Mouse (Mus musculus): Measurements from ENCODE around the gene Srgn. TPM values are rescaled to one million over a fixed set of nuclear protein-coding genes. Genes with fewer than 3 reads are reported as not detected.

The Srgn gene
- polyA plus RNA-seq, 1 experiment = 20.5 TPM

- Histone ChIP-seq H3K36me3 (ENCODE audit: control insufficient read depth, insufficient read depth, low read length) (no peaks in the 10 kb centered on the region), H3K27ac (ENCODE audit: control insufficient read depth, insufficient read depth, low read depth, low read length) (no peak overlapping the region), H3K4me3 (ENCODE audit: control insufficient read depth, low read depth, low read length) (no peak overlapping the region), H3K4me1 (ENCODE audit: control insufficient read depth, insufficient read depth, low read length) (peaks cover 3% of the 10 kb centered on the region), H3K27me3 (ENCODE audit: control insufficient read depth, insufficient read depth, low read length) (no peaks in the 10 kb centered on the region)
- TF ChIP-seq CTCF (IDR thresholded peaks at IDR 0.05; ENCODE audit: control insufficient read depth, insufficient read depth, insufficient replicate concordance, low read depth, low read length) (no peak), POLR2A (IDR thresholded peaks at IDR 0.05; ENCODE audit: control insufficient read depth, low read depth, low read length) (no peak)
Measured at GRCm38 (mm10) chr10:62553611-62554091, 26.4 kb upstream of the Srgn start.

- no peak overlapping the region for H3K4me3 ChIP-seq (ENCODE audit: control insufficient read depth, low read depth, low read length)
- H3K27ac ChIP-seq (ENCODE audit: control insufficient read depth, insufficient read depth, low read depth, low read length) = no peak overlapping the region
- no peaks in the 10 kb centered on the region for H3K36me3 ChIP-seq (ENCODE audit: control insufficient read depth, insufficient read depth, low read length)
- TF ChIP-seq POLR2A (IDR thresholded peaks at IDR 0.05; ENCODE audit: control insufficient read depth, low read depth, low read length) = no peak
- TF ChIP-seq CTCF (IDR thresholded peaks at IDR 0.05; ENCODE audit: control insufficient read depth, insufficient read depth, insufficient replicate concordance, low read depth, low read length) = no peak
- no peaks in the 10 kb centered on the region for H3K27me3 ChIP-seq (ENCODE audit: control insufficient read depth, insufficient read depth, low read length)
- H3K4me1 ChIP-seq (ENCODE audit: control insufficient read depth, insufficient read depth, low read length) = peaks cover 3% of the 10 kb centered on the region
Measured at GRCm38 (mm10) chr10:62550787-62551300, 23.6 kb upstream of the Srgn start.

GRCm38 (mm10) chr10:62549523-62550166 lies 22.4 kb upstream of the Srgn start:
- H3K36me3 ChIP-seq (ENCODE audit: control insufficient read depth, insufficient read depth, low read length) = no peaks in the 10 kb centered on the region
- TF ChIP-seq POLR2A (IDR thresholded peaks at IDR 0.05; ENCODE audit: control insufficient read depth, low read depth, low read length) (no peak), CTCF (IDR thresholded peaks at IDR 0.05; ENCODE audit: control insufficient read depth, insufficient read depth, insufficient replicate concordance, low read depth, low read length) (peak; percentile 89; the same call in 1 of the 2 replicates)
- H3K27ac ChIP-seq (ENCODE audit: control insufficient read depth, insufficient read depth, low read depth, low read length) = peak overlapping the region; percentile 12; the same call in 1 of the 2 replicates
- peaks cover 3% of the 10 kb centered on the region for H3K4me1 ChIP-seq (ENCODE audit: control insufficient read depth, insufficient read depth, low read length)
- H3K27me3 ChIP-seq (ENCODE audit: control insufficient read depth, insufficient read depth, low read length) = no peaks in the 10 kb centered on the region
- H3K4me3 ChIP-seq (ENCODE audit: control insufficient read depth, low read depth, low read length) = no peak overlapping the region; the same call in 1 of the 2 replicates

- Histone ChIP-seq H3K4me1 (ENCODE audit: control insufficient read depth, insufficient read depth, low read length) (peaks cover 8% of the 10 kb centered on the region), H3K27ac (ENCODE audit: control insufficient read depth, insufficient read depth, low read depth, low read length) (no peak overlapping the region), H3K27me3 (ENCODE audit: control insufficient read depth, insufficient read depth, low read length) (no peaks in the 10 kb centered on the region), H3K36me3 (ENCODE audit: control insufficient read depth, insufficient read depth, low read length) (no peaks in the 10 kb centered on the region), H3K4me3 (ENCODE audit: control insufficient read depth, low read depth, low read length) (no peak overlapping the region)
- no peak for TF ChIP-seq POLR2A (IDR thresholded peaks at IDR 0.05; ENCODE audit: control insufficient read depth, low read depth, low read length)
- TF ChIP-seq CTCF (IDR thresholded peaks at IDR 0.05; ENCODE audit: control insufficient read depth, insufficient read depth, insufficient replicate concordance, low read depth, low read length) = no peak
Measured at GRCm38 (mm10) chr10:62546441-62546840, 19.2 kb upstream of the Srgn start.

GRCm38 (mm10) chr10:62545759-62546158 lies 18.5 kb upstream of the Srgn start:
- H3K4me3 ChIP-seq (ENCODE audit: control insufficient read depth, low read depth, low read length) = no peak overlapping the region
- H3K27ac ChIP-seq (ENCODE audit: control insufficient read depth, insufficient read depth, low read depth, low read length) = no peak overlapping the region
- no peaks in the 10 kb centered on the region for H3K36me3 ChIP-seq (ENCODE audit: control insufficient read depth, insufficient read depth, low read length)
- no peaks in the 10 kb centered on the region for H3K27me3 ChIP-seq (ENCODE audit: control insufficient read depth, insufficient read depth, low read length)
- TF ChIP-seq POLR2A (IDR thresholded peaks at IDR 0.05; ENCODE audit: control insufficient read depth, low read depth, low read length) (no peak), CTCF (IDR thresholded peaks at IDR 0.05; ENCODE audit: control insufficient read depth, insufficient read depth, insufficient replicate concordance, low read depth, low read length) (no peak)
- peaks cover 8% of the 10 kb centered on the region for H3K4me1 ChIP-seq (ENCODE audit: control insufficient read depth, insufficient read depth, low read length)

GRCm38 (mm10) chr10:62544316-62544715 lies 17.1 kb upstream of the Srgn start:
- TF ChIP-seq CTCF (IDR thresholded peaks at IDR 0.05; ENCODE audit: control insufficient read depth, insufficient read depth, insufficient replicate concordance, low read depth, low read length) = no peak
- no peak for TF ChIP-seq POLR2A (IDR thresholded peaks at IDR 0.05; ENCODE audit: control insufficient read depth, low read depth, low read length)
- Histone ChIP-seq H3K4me1 (ENCODE audit: control insufficient read depth, insufficient read depth, low read length) (peaks cover 12% of the 10 kb centered on the region), H3K4me3 (ENCODE audit: control insufficient read depth, low read depth, low read length) (no peak overlapping the region), H3K27ac (ENCODE audit: control insufficient read depth, insufficient read depth, low read depth, low read length) (no peak overlapping the region), H3K36me3 (ENCODE audit: control insufficient read depth, insufficient read depth, low read length) (no peaks in the 10 kb centered on the region), H3K27me3 (ENCODE audit: control insufficient read depth, insufficient read depth, low read length) (no peaks in the 10 kb centered on the region)

GRCm38 (mm10) chr10:62543399-62543808 lies 16.2 kb upstream of the Srgn start:
- TF ChIP-seq POLR2A (IDR thresholded peaks at IDR 0.05; ENCODE audit: control insufficient read depth, low read depth, low read length) = no peak
- no peak for TF ChIP-seq CTCF (IDR thresholded peaks at IDR 0.05; ENCODE audit: control insufficient read depth, insufficient read depth, insufficient replicate concordance, low read depth, low read length)
- H3K27me3 ChIP-seq (ENCODE audit: control insufficient read depth, insufficient read depth, low read length) = no peaks in the 10 kb centered on the region
- no peak overlapping the region for H3K4me3 ChIP-seq (ENCODE audit: control insufficient read depth, low read depth, low read length)
- no peak overlapping the region for H3K27ac ChIP-seq (ENCODE audit: control insufficient read depth, insufficient read depth, low read depth, low read length)
- no peaks in the 10 kb centered on the region for H3K36me3 ChIP-seq (ENCODE audit: control insufficient read depth, insufficient read depth, low read length)
- H3K4me1 ChIP-seq (ENCODE audit: control insufficient read depth, insufficient read depth, low read length) = peaks cover 11% of the 10 kb centered on the region

Measured in testis, adult 2 months (tissue).